Mouse (Mus musculus) kidney, adult 2 months (tissue): Measurements from ENCODE around the gene Zfp750. TPM values are rescaled to one million over a fixed set of nuclear protein-coding genes. Genes with fewer than 3 reads are reported as not detected.

ENCODE experiments used
- DNase-seq: peaks from one replicate; pipeline ENCODE4 v3.0.0; 2021
- H3K27ac ChIP-seq: fragments of 200-500 bp; 2 replicates; pipeline ENCODE4 v1.5.1; 2012; ENCODE audit warnings: low read depth, low read length, control low read depth, inconsistent platforms; ENCODE audit not compliant: insufficient read depth
- H3K27me3 ChIP-seq: fragments of 200-500 bp; replicated peaks from 2 replicates; pipeline ENCODE4 v1.6.1; 2012; ENCODE audit warnings: mild to moderate bottlenecking, moderate library complexity, low read length, inconsistent platforms; ENCODE audit not compliant: control insufficient read depth, insufficient read depth
- H3K36me3 ChIP-seq: fragments of 200-500 bp; 2 replicates; pipeline ENCODE4 v1.6.1; 2012; ENCODE audit warnings: mild to moderate bottlenecking, moderate library complexity, low read length, inconsistent platforms; ENCODE audit not compliant: control insufficient read depth, insufficient read depth
- H3K4me1 ChIP-seq: fragments of 200-500 bp; 2 replicates; pipeline ENCODE4 v1.6.1; 2011; ENCODE audit warnings: low read length; ENCODE audit not compliant: control insufficient read depth, insufficient read depth
- H3K4me3 ChIP-seq: fragments of 200-500 bp; 2 replicates; pipeline ENCODE4 v1.5.1; 2011; ENCODE audit warnings: mild to moderate bottlenecking, low read depth, low read length, control low read depth; ENCODE audit not compliant: insufficient read depth
- CTCF ChIP-seq: fragments of 200-500 bp; conservative IDR thresholded peaks from 2 replicates; pipeline ENCODE4 v1.5.1; 2011; ENCODE audit warnings: low read depth, mild to moderate bottlenecking, control low read depth, low read length, moderate library complexity, mixed read lengths; ENCODE audit not compliant: insufficient read depth, insufficient read length
- POLR2A ChIP-seq: fragments of 200-500 bp; IDR thresholded peaks from one replicate; pipeline ENCODE4 v1.6.1; 2011; ENCODE audit warnings: low read depth, low read length, control low read depth
- WGBS: fragments of 180-500 bp; shearing (Covaris S2); methylation state at CpG from one replicate; pipeline ENCODE4 v1.1.7; 2018; 5-methylcytosine and 5-hydroxymethylcytosine counted together
- polyA plus RNA-seq: library from polyadenylated mRNA; depleted of rRNA; stranded (reverse); fragments of >200 nt; gene quantifications from 2 replicates; pipeline ENCODE4 v1.2.3, GENCODE M21; 2012; rRNA removed

Gene Zfp750
- polyA plus RNA-seq = 3.0 and 3.3 TPM in 2 replicates

DNA sequence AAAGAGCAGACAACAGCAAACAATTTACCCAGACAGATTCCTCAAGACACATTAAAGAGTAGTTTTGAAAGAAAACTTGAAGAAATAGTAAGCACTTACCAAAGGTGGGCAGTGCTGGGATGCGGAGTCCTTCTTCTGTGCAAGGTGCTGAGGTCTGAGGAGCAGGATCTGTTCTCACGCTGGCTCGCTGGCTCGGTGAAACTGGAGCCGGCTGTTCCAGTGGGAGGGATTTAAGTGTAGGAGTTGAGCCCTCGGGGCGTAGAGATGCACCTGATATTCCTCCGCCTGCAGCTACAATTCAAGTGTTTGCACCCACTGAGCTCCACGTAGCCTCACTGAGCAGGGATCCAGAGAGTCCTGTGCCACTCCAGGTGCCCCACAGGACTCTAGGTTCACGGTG lies at the start of gene Zfp750:
Gene Zfp750, minus strand, starts transcription at position 203 of the 400 bp plus-strand sequence.
- H3K27me3 ChIP-seq = no peaks in the 10 kb centered on the region
- peak within 1 kb of the TSS; percentile 91 for H3K27ac ChIP-seq
- peak within 1 kb of the TSS; percentile 27; the same call in 1 of the 2 replicates for H3K4me3 ChIP-seq
- TF ChIP-seq POLR2A (no peak), CTCF (no peak)
- no peaks in the 10 kb centered on the region for H3K36me3 ChIP-seq
- peaks cover 17% of the 10 kb centered on the region; the same call in 1 of the 2 replicates for H3K4me1 ChIP-seq
- DNase-seq = peak; percentile 62
- 51% methylated on average over 10 of the region's 10 CpGs for WGBS

DNA sequence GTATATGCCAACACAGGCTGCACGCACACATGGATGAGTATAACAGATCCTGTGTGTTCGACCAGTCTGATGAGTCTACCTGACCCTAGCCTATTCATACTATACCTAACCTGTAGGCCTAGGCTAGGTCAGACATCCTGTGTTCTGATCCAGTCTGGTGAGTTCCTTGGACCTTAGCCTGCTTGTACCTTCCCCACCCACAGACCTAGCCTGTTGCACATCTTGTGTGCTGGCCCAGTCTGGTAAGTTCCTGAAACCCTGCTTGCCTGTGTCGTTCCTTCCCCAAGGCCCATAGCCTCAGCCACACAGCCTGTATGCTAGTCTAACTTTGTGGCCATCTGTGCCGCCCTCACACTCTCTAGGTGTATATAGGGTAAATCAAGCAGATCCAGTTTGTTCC lies 45.1 kb upstream of the Zfp750 start:
- no peak for DNase-seq
- no peaks in the 10 kb centered on the region for H3K4me1 ChIP-seq
- TF ChIP-seq CTCF (no peak), POLR2A (no peak)
- H3K27me3 ChIP-seq = no peaks in the 10 kb centered on the region
- H3K36me3 ChIP-seq = no peaks in the 10 kb centered on the region
- H3K27ac ChIP-seq = no peak overlapping the region
- no peak overlapping the region for H3K4me3 ChIP-seq
- WGBS = 98% methylated on average over 4 of the region's 4 CpGs

DNA sequence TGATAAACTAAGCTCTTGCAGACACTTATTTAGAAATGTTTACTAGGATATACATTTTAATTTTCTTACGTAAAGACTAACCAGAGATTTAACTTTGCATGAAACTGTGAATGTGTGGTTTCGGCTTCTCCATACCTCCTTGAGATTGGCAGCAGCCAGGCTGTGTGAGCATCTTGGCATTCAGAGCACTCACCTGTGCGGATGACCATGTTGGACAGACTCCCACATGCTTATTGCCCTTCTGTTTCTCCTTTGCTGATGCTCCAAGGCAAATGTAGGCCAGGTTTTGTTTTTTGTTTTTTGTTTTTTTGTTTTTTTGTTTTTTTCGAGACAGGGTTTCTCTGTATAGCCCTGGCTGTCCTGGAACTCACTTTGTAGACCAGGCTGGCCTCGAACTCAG lies 44.2 kb upstream of the Zfp750 start:
- Histone ChIP-seq H3K27me3 (no peaks in the 10 kb centered on the region), H3K4me1 (no peaks in the 10 kb centered on the region), H3K4me3 (no peak overlapping the region), H3K27ac (no peak overlapping the region), H3K36me3 (no peaks in the 10 kb centered on the region)
- no peak for DNase-seq
- no peak for TF ChIP-seq POLR2A
- TF ChIP-seq CTCF = no peak
- WGBS = 93% methylated on average over 5 of the region's 5 CpGs

DNA sequence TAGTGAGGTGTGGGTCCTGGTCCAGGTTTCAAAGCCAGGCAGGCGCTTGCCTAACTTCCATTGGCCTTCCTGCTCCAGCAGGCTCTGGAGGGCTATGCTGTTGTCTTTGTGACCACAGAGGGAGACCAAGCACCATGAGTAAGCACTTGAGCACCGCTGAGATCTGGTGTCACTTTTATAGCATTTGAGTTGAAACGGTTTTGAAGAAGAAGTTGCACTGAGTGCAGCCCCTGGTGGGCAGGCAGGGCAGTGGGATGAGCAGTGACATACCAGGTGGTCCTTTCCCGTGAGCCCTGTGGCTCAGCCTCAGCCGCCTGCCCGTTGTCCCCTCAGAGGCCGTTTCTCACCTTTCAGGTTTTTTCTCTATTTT lies 41.1 kb upstream of the Zfp750 start:
- 68% methylated on average over 7 of the region's 7 CpGs for WGBS
- TF ChIP-seq CTCF = no peak
- no peak for TF ChIP-seq POLR2A

DNA sequence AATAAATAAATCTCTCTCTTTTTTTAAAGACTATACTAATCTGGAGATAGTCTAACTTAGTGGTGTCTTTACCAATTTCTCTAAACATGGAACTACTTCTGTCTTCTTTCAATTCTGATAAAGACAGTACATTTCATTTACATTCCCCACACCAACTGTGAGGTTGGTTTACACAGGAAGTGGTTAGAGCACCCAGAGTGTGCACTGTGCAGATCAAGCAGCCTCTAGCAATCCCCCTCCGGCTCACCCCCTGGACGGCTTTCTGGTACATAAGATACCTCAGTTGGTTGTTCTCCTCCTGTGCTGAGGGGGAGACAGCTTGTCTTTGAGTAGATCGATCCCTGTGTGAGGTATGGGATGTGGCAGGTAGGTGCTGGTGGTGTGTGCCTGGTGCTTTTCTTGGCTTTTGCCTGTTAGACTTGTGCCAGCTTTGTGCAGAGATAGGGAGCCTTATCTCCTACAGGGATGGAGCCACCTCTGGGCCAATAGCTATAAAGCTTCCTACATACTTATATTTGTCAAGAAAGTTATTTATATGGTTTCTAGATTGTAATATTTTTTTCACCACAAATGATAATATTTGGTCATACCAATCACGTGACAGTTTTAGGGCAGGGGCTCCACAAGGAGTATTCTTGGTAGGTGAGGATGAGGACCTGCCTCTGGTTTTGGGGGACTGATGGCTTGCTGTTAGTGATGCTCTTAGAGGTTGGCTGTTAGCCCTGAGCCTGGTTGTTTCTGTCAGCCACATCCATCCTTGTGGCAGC lies 40.6 kb upstream of the Zfp750 start:
- TF ChIP-seq CTCF (no peak), POLR2A (no peak)
- no peaks in the 10 kb centered on the region for H3K36me3 ChIP-seq
- H3K27ac ChIP-seq = no peak overlapping the region
- DNase-seq = no peak
- WGBS = 88% methylated on average over 4 of the region's 4 CpGs
- no peaks in the 10 kb centered on the region for H3K4me1 ChIP-seq
- H3K27me3 ChIP-seq = no peaks in the 10 kb centered on the region
- no peak overlapping the region for H3K4me3 ChIP-seq

More for the DNA sequence above, 41.1 kb upstream of the Zfp750 start:
- Histone ChIP-seq H3K4me3 (no peak overlapping the region), H3K36me3 (no peaks in the 10 kb centered on the region), H3K27me3 (no peaks in the 10 kb centered on the region), H3K4me1 (no peaks in the 10 kb centered on the region), H3K27ac (no peak overlapping the region)
- DNase-seq = no peak

- Histone ChIP-seq H3K27me3 (no peaks in the 10 kb centered on the region), H3K4me3 (no peak overlapping the region), H3K4me1 (no peaks in the 10 kb centered on the region), H3K27ac (no peak overlapping the region), H3K36me3 (no peaks in the 10 kb centered on the region)
- WGBS = 86% methylated on average over 3 of the region's 3 CpGs
- no peak for TF ChIP-seq POLR2A
- TF ChIP-seq CTCF = no peak
- DNase-seq = no peak
Observed at GRCm38 (mm10) chr11:121558522-121558921, 39.4 kb upstream of the Zfp750 start.

DNA sequence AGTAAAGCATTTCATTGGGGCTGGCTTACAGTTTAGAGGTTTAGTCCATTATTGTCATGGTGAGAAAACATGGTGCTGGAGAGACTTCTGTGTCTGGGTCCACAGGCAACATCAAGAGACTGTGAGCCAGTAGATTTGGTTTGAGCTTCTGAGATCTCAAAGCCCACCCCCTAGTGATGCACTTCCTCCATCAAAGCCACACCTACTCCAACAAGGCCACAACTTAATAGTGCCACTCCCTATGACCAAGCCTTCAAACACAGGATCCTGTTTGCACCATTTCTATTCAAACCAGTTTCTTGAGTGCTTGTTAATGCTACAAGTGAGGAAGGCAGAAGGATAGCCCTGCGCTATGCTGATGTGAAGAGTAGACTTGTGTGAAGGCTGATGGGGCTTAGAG lies 38.8 kb upstream of the Zfp750 start:
- DNase-seq = no peak
- H3K36me3 ChIP-seq = no peaks in the 10 kb centered on the region
- 98% methylated on average over 1 of the region's 1 CpGs for WGBS
- no peak overlapping the region for H3K4me3 ChIP-seq
- no peaks in the 10 kb centered on the region for H3K27me3 ChIP-seq
- H3K27ac ChIP-seq = no peak overlapping the region
- TF ChIP-seq POLR2A (no peak), CTCF (no peak)
- no peaks in the 10 kb centered on the region for H3K4me1 ChIP-seq
